ENCODE assay signal across 9 mouse cellular contexts in the genomic region with DNA sequence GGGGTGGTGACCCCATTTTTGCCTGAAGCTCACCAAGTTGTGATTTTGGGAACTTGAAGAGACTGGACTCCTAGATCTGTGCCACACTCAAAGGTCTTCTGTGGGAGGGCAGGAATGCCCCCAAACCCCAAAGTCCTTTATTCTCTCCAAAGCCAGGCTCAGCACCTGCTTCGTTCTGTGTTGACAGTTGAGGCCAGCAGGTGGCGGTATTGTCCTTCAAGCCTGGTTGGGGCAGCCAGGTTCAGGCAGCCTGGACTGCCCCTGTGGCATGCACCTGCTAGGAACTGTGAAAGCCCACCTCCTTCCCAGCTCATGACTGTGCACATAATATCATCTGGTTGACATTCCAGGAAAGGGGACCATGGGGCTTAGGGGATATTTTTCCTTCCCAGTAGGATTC.
DNase-seq lines count a peak whose midpoint lies in the region; ATAC-seq and TF ChIP-seq lines count a peak whose summit lies in the region.
"Had no signal": no experiment of that assay in that cellular context is flagged by ENCODE, and none has a peak within 500 bp of the region (broad histone marks: within the 10 kb centered on the region; RNA-seq: fewer than 3 reads in every experiment).

No protein-coding gene starts in this region.

- H3K4me2 ChIP-seq in hindbrain, postnatal 0 days (ENCODE audit: low read depth, low read length) = no peak overlapping the region
- H3K4me2 ChIP-seq in hindbrain, embryonic 16.5 days (ENCODE audit: low read length) = no peak overlapping the region
- H3K4me2 ChIP-seq in intestine, embryonic 16.5 days (ENCODE audit: low read depth, low read length) = no peak overlapping the region

- WGBS in hindbrain, postnatal 0 days = 50% methylated on average over 2 of the region's 2 CpGs
- WGBS in hindbrain, embryonic 16.5 days = 34% methylated on average over 2 of the region's 2 CpGs
- 59% methylated on average over 2 of the region's 2 CpGs for WGBS in intestine, embryonic 16.5 days

- no peak overlapping the region for H3K27ac ChIP-seq in hindbrain, postnatal 0 days
- H3K27ac ChIP-seq in hindbrain, embryonic 16.5 days (ENCODE audit: low read depth, low read length) = no peak overlapping the region
- H3K27ac ChIP-seq in intestine, embryonic 16.5 days (ENCODE audit: low read length) = no peak overlapping the region

- H3K4me3 ChIP-seq in hindbrain, postnatal 0 days (ENCODE audit: low read length) = no peak overlapping the region
- H3K4me3 ChIP-seq in hindbrain, embryonic 16.5 days (ENCODE audit: low read length) = no peak overlapping the region
- no peak overlapping the region for H3K4me3 ChIP-seq in intestine, embryonic 16.5 days (ENCODE audit: low read length)

- no peak for ATAC-seq in hindbrain, postnatal 0 days
- no peak for ATAC-seq in hindbrain, embryonic 16.5 days
- ATAC-seq in intestine, embryonic 16.5 days = no peak
- ATAC-seq: lung, postnatal 0 days had no signal

- H3K36me3 ChIP-seq in hindbrain, postnatal 0 days (ENCODE audit: insufficient read depth, low read length) = no peaks in the 10 kb centered on the region
- no peaks in the 10 kb centered on the region for H3K36me3 ChIP-seq in hindbrain, embryonic 16.5 days (ENCODE audit: control insufficient read depth, insufficient read depth, low read length)
- no peaks in the 10 kb centered on the region for H3K36me3 ChIP-seq in intestine, embryonic 16.5 days (ENCODE audit: control insufficient read depth, insufficient read depth, low read length)

- no peaks in the 10 kb centered on the region for H3K27me3 ChIP-seq in hindbrain, postnatal 0 days (ENCODE audit: insufficient read depth, low read length)
- H3K27me3 ChIP-seq in hindbrain, embryonic 16.5 days (replicated peaks; ENCODE audit: control insufficient read depth, insufficient read depth, low read length) = no peaks in the 10 kb centered on the region
- H3K27me3 ChIP-seq in intestine, embryonic 16.5 days (replicated peaks; ENCODE audit: control insufficient read depth, insufficient read depth, low read length) = no peaks in the 10 kb centered on the region

- H3K9ac ChIP-seq in hindbrain, postnatal 0 days (replicated peaks; ENCODE audit: low read length) = no peak overlapping the region
- H3K9ac ChIP-seq in hindbrain, embryonic 16.5 days (ENCODE audit: low read depth, low read length) = no peak overlapping the region
- no peak overlapping the region for H3K9ac ChIP-seq in intestine, embryonic 16.5 days (ENCODE audit: low read depth, low read length)

- TF ChIP-seq CTCF in hindbrain, postnatal 0 days (IDR thresholded peaks at IDR 0.05; ENCODE audit: low read depth) = peak; percentile 73

- 0 out of 2 replicates have a peak, but pooled peaks cover 4% of the 10 kb centered on the region for H3K9me3 ChIP-seq in hindbrain, postnatal 0 days (ENCODE audit: low read length)
- H3K9me3 ChIP-seq in hindbrain, embryonic 16.5 days (ENCODE audit: control insufficient read depth, low read length) = no peaks in the 10 kb centered on the region
- no peaks in the 10 kb centered on the region for H3K9me3 ChIP-seq in intestine, embryonic 16.5 days (ENCODE audit: control insufficient read depth, low read length)

- DNase-seq in adrenal gland, postnatal 10 days = peak; percentile 10
- no peak for DNase-seq in adrenal gland, adult 2 months
- DNase-seq in hindbrain, postnatal 0 days (ENCODE audit: low spot score) = peak; percentile 62
- DNase-seq in right cerebral cortex, postnatal 4 days = peak; percentile 62
- DNase-seq in right cerebral cortex, postnatal 25 days = no peak
- no peak for DNase-seq in thymus, adult 18-20 months

- no peaks in the 10 kb centered on the region for H3K4me1 ChIP-seq in hindbrain, postnatal 0 days (ENCODE audit: insufficient read depth, low read length)
- H3K4me1 ChIP-seq in hindbrain, embryonic 16.5 days (ENCODE audit: control insufficient read depth, insufficient read depth, low read depth, low read length) = no peaks in the 10 kb centered on the region
- H3K4me1 ChIP-seq in intestine, embryonic 16.5 days (ENCODE audit: control insufficient read depth, insufficient read depth, low read length) = no peaks in the 10 kb centered on the region

Comparison
In these comparisons a context has a peak if more than half of its experiments do, and no peak if none do; other contexts are left out.
1. DNase-seq: peak in adrenal gland, postnatal 10 days (single experiment), hindbrain, postnatal 0 days (single experiment) and right cerebral cortex, postnatal 4 days (single experiment); none in adrenal gland, adult 2 months (single experiment), right cerebral cortex, postnatal 25 days (single experiment) and thymus, adult 18-20 months (0 of 2).